ENCODE assay signal across 12 mouse cellular contexts in genomic region chr7:135283212-135283611, GRCm38 (mm10).
"Had no signal": no experiment of that assay in that cellular context is flagged by ENCODE, and none has a peak within 500 bp of the region (broad histone marks: within the 10 kb centered on the region; RNA-seq: fewer than 3 reads in every experiment).

No protein-coding gene starts in this region.

- DNase-seq: retina, postnatal 1 day; right cerebral cortex, adult 18-20 months; right cerebral cortex, postnatal 14 days; right cerebral cortex, postnatal 25 days; right cerebral cortex, postnatal 4 days; spleen, adult 18-20 months; thymus, adult 18-20 months; thymus, adult 2 months; thymus, postnatal 14 days; thymus, postnatal 25 days; thymus, postnatal 36 days; thymus, postnatal 4 days had no signal
